15 mouse cellular contexts compared by ENCODE assay signal in genomic region chrX:161733581-161734309, GRCm38 (mm10). TPM values are rescaled to one million over a fixed set of nuclear protein-coding genes. Genes with fewer than 3 reads are reported as not detected.
"Had no signal": no experiment of that assay in that cellular context is flagged by ENCODE, and none has a peak within 500 bp of the region (broad histone marks: within the 10 kb centered on the region; RNA-seq: fewer than 3 reads in every experiment).

No protein-coding gene starts in this region.

- H3K4me1 ChIP-seq: limb, embryonic 15.5 days had no signal

- DNase-seq: kidney, adult 11 months; kidney, adult 9 months; kidney, postnatal 36 days; layer of hippocampus, adult 9-11 months; layer of hippocampus, postnatal 36 days; lung, adult 18-20 months; midbrain, embryonic 14.5 days; right cerebral cortex, adult 18-20 months; right cerebral cortex, postnatal 25 days; thymus, postnatal 36 days had no signal

- H3K36me3 ChIP-seq: limb, embryonic 15.5 days; midbrain, embryonic 10.5 days had no signal

- H3K4me3 ChIP-seq: limb, embryonic 15.5 days; midbrain, embryonic 10.5 days had no signal

- H3K27ac ChIP-seq: kidney, postnatal 0 days; limb, embryonic 15.5 days; liver, embryonic 14.5 days; midbrain, embryonic 10.5 days had no signal

- H3K9ac ChIP-seq: limb, embryonic 15.5 days; liver, embryonic 14.5 days had no signal

- H3K4me2 ChIP-seq: limb, embryonic 15.5 days had no signal

- H3K9me3 ChIP-seq: limb, embryonic 15.5 days; midbrain, embryonic 10.5 days had no signal

RNA-seq across cellular contexts. Expression of gene Rai2, which starts 16.9 kb away (rescaled TPM):
- total RNA-seq: megakaryocyte, adult 5-6 weeks had no signal
